Mouse (Mus musculus) limb, embryonic 10.5 days (tissue): ENCODE measurements around the gene 4931406P16Rik. TPM values are rescaled to one million over a fixed set of nuclear protein-coding genes. Genes with fewer than 3 reads are reported as not detected.

Experiments used
- DNase-seq: peaks from one replicate; pipeline ENCODE4 v3.0.0-alpha.2; 2017; ENCODE audit warnings: low spot score
- H3K27ac ChIP-seq: fragments of 300-500 bp; sonication (generic); 2 replicates; pipeline ENCODE4 v1.5.1; 2016; ENCODE audit warnings: mild to moderate bottlenecking
- H3K27me3 ChIP-seq: fragments of 300-500 bp; sonication (generic); 2 replicates; pipeline ENCODE4 v1.6.1; 2016; ENCODE audit warnings: low read depth, mild to moderate bottlenecking; ENCODE audit not compliant: poor library complexity, severe bottlenecking
- H3K36me3 ChIP-seq: fragments of 300-500 bp; sonication (generic); 2 replicates; pipeline ENCODE4 v1.6.1; 2016; ENCODE audit warnings: mild to moderate bottlenecking, moderate library complexity
- H3K4me1 ChIP-seq: fragments of 300-500 bp; sonication (generic); 2 replicates; pipeline ENCODE4 v1.6.1; 2016
- H3K4me3 ChIP-seq: fragments of 300-500 bp; sonication (generic); 2 replicates; pipeline ENCODE4 v1.5.1; 2016; ENCODE audit warnings: mild to moderate bottlenecking, moderate library complexity
- H3K9me3 ChIP-seq: fragments of 300-500 bp; sonication (generic); replicated peaks from 2 replicates; pipeline ENCODE4 v1.6.1; 2016; ENCODE audit warnings: mild to moderate bottlenecking
- WGBS: fragments of 180-500 bp; shearing (Covaris S2); methylation state at CpG from one replicate; pipeline ENCODE4 v1.1.7; 2016; 5-methylcytosine and 5-hydroxymethylcytosine counted together
- polyA plus RNA-seq: library from polyadenylated mRNA; unstranded; fragments of >200 nt; fragmentation: Nextera tagmentation; extraction: Ambion mirVana; gene quantifications from 2 replicates; pipeline ENCODE4 v1.2.1, GENCODE M21; 2016

Gene 4931406P16Rik
- polyA plus RNA-seq, 1 experiment from 2014 or later = 27.2 TPM

- DNase-seq = no peak
- no peaks in the 10 kb centered on the region for H3K9me3 ChIP-seq
- no peaks in the 10 kb centered on the region for H3K4me1 ChIP-seq
- no peak overlapping the region for H3K4me3 ChIP-seq
- no peaks in the 10 kb centered on the region for H3K27me3 ChIP-seq
- H3K27ac ChIP-seq = no peak overlapping the region
- WGBS = 77% methylated on average over 1 of the region's 1 CpGs
- H3K36me3 ChIP-seq = peaks cover 12% of the 10 kb centered on the region
Observed at GRCm38 (mm10) chr7:34302651-34303050, 10.7 kb downstream of the 4931406P16Rik start.

GRCm38 (mm10) chr7:34301952-34302351 is 11.4 kb downstream of the 4931406P16Rik start:
- Histone ChIP-seq H3K27ac (no peak overlapping the region), H3K4me3 (no peak overlapping the region), H3K4me1 (no peaks in the 10 kb centered on the region), H3K27me3 (no peaks in the 10 kb centered on the region), H3K36me3 (peaks cover 12% of the 10 kb centered on the region), H3K9me3 (no peaks in the 10 kb centered on the region)
- 82% methylated on average over 3 of the region's 3 CpGs for WGBS
- DNase-seq = no peak

- no peaks in the 10 kb centered on the region for H3K9me3 ChIP-seq
- H3K4me1 ChIP-seq = no peaks in the 10 kb centered on the region
- no peak for DNase-seq
- 95% methylated on average over 2 of the region's 2 CpGs for WGBS
- no peak overlapping the region for H3K4me3 ChIP-seq
- peaks cover 12% of the 10 kb centered on the region for H3K36me3 ChIP-seq
- no peak overlapping the region for H3K27ac ChIP-seq
- no peaks in the 10 kb centered on the region for H3K27me3 ChIP-seq
Observed at GRCm38 (mm10) chr7:34298818-34299217, 14.5 kb downstream of the 4931406P16Rik start.

- Histone ChIP-seq H3K36me3 (peaks cover 3% of the 10 kb centered on the region; the same call in 1 of the 2 replicates), H3K4me1 (no peaks in the 10 kb centered on the region), H3K27me3 (no peaks in the 10 kb centered on the region), H3K9me3 (no peaks in the 10 kb centered on the region), H3K4me3 (no peak overlapping the region), H3K27ac (no peak overlapping the region)
- WGBS = 94% methylated on average over 3 of the region's 3 CpGs
- DNase-seq = no peak
Observed at GRCm38 (mm10) chr7:34296124-34296523, 17.2 kb downstream of the 4931406P16Rik start.

- Histone ChIP-seq H3K4me1 (no peaks in the 10 kb centered on the region), H3K4me3 (no peak overlapping the region), H3K27ac (no peak overlapping the region), H3K9me3 (no peaks in the 10 kb centered on the region), H3K27me3 (no peaks in the 10 kb centered on the region), H3K36me3 (no peaks in the 10 kb centered on the region)
- WGBS = 89% methylated on average over 2 of the region's 2 CpGs
- no peak for DNase-seq
Observed at GRCm38 (mm10) chr7:34292633-34293032, 20.7 kb downstream of the 4931406P16Rik start.

GRCm38 (mm10) chr7:34291265-34291664 is 22.1 kb downstream of the 4931406P16Rik start:
- DNase-seq = no peak
- Histone ChIP-seq H3K27ac (no peak overlapping the region), H3K4me1 (no peaks in the 10 kb centered on the region), H3K9me3 (no peaks in the 10 kb centered on the region), H3K27me3 (no peaks in the 10 kb centered on the region), H3K36me3 (no peaks in the 10 kb centered on the region), H3K4me3 (no peak overlapping the region)
- 89% methylated on average over 1 of the region's 1 CpGs for WGBS

GRCm38 (mm10) chr7:34290450-34291151 is 22.8 kb downstream of the 4931406P16Rik start:
- Histone ChIP-seq H3K27me3 (no peaks in the 10 kb centered on the region), H3K36me3 (no peaks in the 10 kb centered on the region), H3K4me1 (no peaks in the 10 kb centered on the region), H3K9me3 (no peaks in the 10 kb centered on the region), H3K4me3 (no peak overlapping the region), H3K27ac (no peak overlapping the region)
- DNase-seq = no peak

- no peaks in the 10 kb centered on the region for H3K9me3 ChIP-seq
- WGBS = 100% methylated on average over 2 of the region's 2 CpGs
- H3K27me3 ChIP-seq = no peaks in the 10 kb centered on the region
- H3K4me1 ChIP-seq = no peaks in the 10 kb centered on the region
- no peak overlapping the region for H3K27ac ChIP-seq
- 0 out of 2 replicates have a peak, but pooled peaks cover 4% of the 10 kb centered on the region for H3K36me3 ChIP-seq
- DNase-seq = no peak
- H3K4me3 ChIP-seq = no peak overlapping the region
Observed at GRCm38 (mm10) chr7:34277656-34278055, 35.7 kb downstream of the 4931406P16Rik start.

GRCm38 (mm10) chr7:34276066-34276465 is 37.3 kb downstream of the 4931406P16Rik start:
- H3K36me3 ChIP-seq = 0 out of 2 replicates have a peak, but pooled peaks cover 4% of the 10 kb centered on the region
- H3K27ac ChIP-seq = no peak overlapping the region
- no peaks in the 10 kb centered on the region for H3K9me3 ChIP-seq
- DNase-seq = no peak
- WGBS = 95% methylated on average over 3 of the region's 3 CpGs
- H3K4me3 ChIP-seq = no peak overlapping the region
- H3K27me3 ChIP-seq = no peaks in the 10 kb centered on the region
- H3K4me1 ChIP-seq = no peaks in the 10 kb centered on the region

GRCm38 (mm10) chr7:34272465-34272864 is 40.9 kb downstream of the 4931406P16Rik start:
- no peaks in the 10 kb centered on the region for H3K4me1 ChIP-seq
- DNase-seq = no peak
- WGBS = 77% methylated on average over 4 of the region's 4 CpGs
- H3K27me3 ChIP-seq = no peaks in the 10 kb centered on the region
- no peak overlapping the region for H3K27ac ChIP-seq
- H3K36me3 ChIP-seq = 0 out of 2 replicates have a peak, but pooled peaks cover 4% of the 10 kb centered on the region
- no peak overlapping the region for H3K4me3 ChIP-seq
- H3K9me3 ChIP-seq = no peaks in the 10 kb centered on the region

- Histone ChIP-seq H3K4me3 (no peak overlapping the region), H3K27ac (no peak overlapping the region), H3K27me3 (no peaks in the 10 kb centered on the region), H3K9me3 (no peaks in the 10 kb centered on the region), H3K36me3 (0 out of 2 replicates have a peak, but pooled peaks cover under 1% of the 10 kb centered on the region), H3K4me1 (no peaks in the 10 kb centered on the region)
- 88% methylated on average over 1 of the region's 1 CpGs for WGBS
- DNase-seq = no peak
Observed at GRCm38 (mm10) chr7:34268463-34268862, 44.9 kb downstream of the 4931406P16Rik start.

GRCm38 (mm10) chr7:34266421-34266820 is 46.9 kb downstream of the 4931406P16Rik start:
- Histone ChIP-seq H3K36me3 (peaks cover 18% of the 10 kb centered on the region), H3K27ac (no peak overlapping the region), H3K9me3 (no peaks in the 10 kb centered on the region), H3K27me3 (no peaks in the 10 kb centered on the region), H3K4me3 (no peak overlapping the region), H3K4me1 (no peaks in the 10 kb centered on the region)
- DNase-seq = no peak

- DNase-seq = no peak
- Histone ChIP-seq H3K9me3 (no peaks in the 10 kb centered on the region), H3K4me1 (no peaks in the 10 kb centered on the region), H3K27me3 (no peaks in the 10 kb centered on the region), H3K4me3 (no peak overlapping the region), H3K27ac (no peak overlapping the region), H3K36me3 (peaks cover 21% of the 10 kb centered on the region)
- WGBS = 74% methylated on average over 5 of the region's 5 CpGs
Observed at GRCm38 (mm10) chr7:34265876-34266346, 47.4 kb downstream of the 4931406P16Rik start.
